Mouse (Mus musculus) embryonic facial prominence, embryonic 12.5 days (tissue): ENCODE measurements at regions not wholly inside any gene's neighbourhood (a gene's known extent, or its start where the extent isn't known, plus 50 kb on each side); places are given as distances from the start of the nearest gene placed in this dataset.

ENCODE experiments used
- ATAC-seq: fragments of 200-750 bp; cut with Nextera tagmentation; 2 replicates; pipeline ENCODE4 v1.8.0; 2017; ENCODE audit not compliant: insufficient number of reproducible peaks, insufficient read depth, low FRiP score, low TSS enrichment
- H3K27ac ChIP-seq: fragments of 300-500 bp; sonication (generic); 2 replicates; pipeline ENCODE4 v1.5.1; 2016; ENCODE audit warnings: mild to moderate bottlenecking
- H3K27me3 ChIP-seq: fragments of 300-500 bp; sonication (generic); 2 replicates; pipeline ENCODE4 v1.6.1; 2016; ENCODE audit warnings: mild to moderate bottlenecking, moderate library complexity
- H3K36me3 ChIP-seq: fragments of 300-500 bp; sonication (generic); 2 replicates; pipeline ENCODE4 v1.6.1; 2016; ENCODE audit warnings: mild to moderate bottlenecking
- H3K4me1 ChIP-seq: fragments of 300-500 bp; sonication (generic); 2 replicates; pipeline ENCODE4 v1.6.1; 2016
- H3K4me2 ChIP-seq: fragments of 300-500 bp; sonication (generic); replicated peaks from 2 replicates; pipeline ENCODE4 v1.6.1; 2016; ENCODE audit warnings: mild to moderate bottlenecking, moderate library complexity
- H3K4me3 ChIP-seq: fragments of 300-500 bp; sonication (generic); 2 replicates; pipeline ENCODE4 v1.5.1; 2016; ENCODE audit warnings: mild to moderate bottlenecking
- H3K9ac ChIP-seq: fragments of 300-500 bp; sonication (generic); 2 replicates; pipeline ENCODE4 v1.6.1; 2016; ENCODE audit warnings: mild to moderate bottlenecking, moderate library complexity
- H3K9me3 ChIP-seq: fragments of 300-500 bp; sonication (generic); 2 replicates; pipeline ENCODE4 v1.6.1; 2016; ENCODE audit warnings: mild to moderate bottlenecking, moderate library complexity
- WGBS: fragments of 180-500 bp; shearing (Covaris S2); methylation state at CpG from one replicate; pipeline ENCODE4 v1.1.7; 2016; 5-methylcytosine and 5-hydroxymethylcytosine counted together

GRCm38 (mm10) chr4:54282934-54283333 lies 457.1 kb downstream of the Tmem38b start:
- no peak overlapping the region for H3K9ac ChIP-seq
- H3K4me3 ChIP-seq: no peak overlapping the region
- WGBS: 94% methylated on average over 13 of the region's 13 CpGs
- no peaks in the 10 kb centered on the region for H3K36me3 ChIP-seq
- no peak overlapping the region for H3K27ac ChIP-seq
- no peaks in the 10 kb centered on the region for H3K4me1 ChIP-seq
- H3K9me3 ChIP-seq: no peaks in the 10 kb centered on the region
- ATAC-seq: no peak
- H3K27me3 ChIP-seq: no peaks in the 10 kb centered on the region
- H3K4me2 ChIP-seq: no peak overlapping the region

GRCm38 (mm10) chr4:54313804-54314203 lies 488.0 kb downstream of the Tmem38b start:
- Histone ChIP-seq H3K27me3 (no peaks in the 10 kb centered on the region), H3K9me3 (no peaks in the 10 kb centered on the region), H3K4me3 (no peak overlapping the region), H3K36me3 (no peaks in the 10 kb centered on the region), H3K27ac (no peak overlapping the region), H3K9ac (no peak overlapping the region), H3K4me2 (no peak overlapping the region), H3K4me1 (no peaks in the 10 kb centered on the region)
- ATAC-seq: no peak
- 69% methylated on average over 1 of the region's 1 CpGs for WGBS

- H3K36me3 ChIP-seq: no peaks in the 10 kb centered on the region
- 0 out of 2 replicates have a peak overlapping the region, but pooled peaks have one; percentile 7 for H3K4me2 ChIP-seq
- H3K27me3 ChIP-seq: no peaks in the 10 kb centered on the region
- no peak overlapping the region for H3K9ac ChIP-seq
- peak overlapping the region; percentile 69 for H3K27ac ChIP-seq
- H3K4me1 ChIP-seq: peaks cover 12% of the 10 kb centered on the region; the same call in 1 of the 2 replicates
- no peak for ATAC-seq
- H3K9me3 ChIP-seq: no peaks in the 10 kb centered on the region
- 20% methylated on average over 5 of the region's 5 CpGs for WGBS
- no peak overlapping the region for H3K4me3 ChIP-seq
These were observed 499.0 kb downstream of the Tmem38b start for GRCm38 (mm10) chr4:54324851-54325250.

GRCm38 (mm10) chr4:54328273-54328672 lies 502.4 kb downstream of the Tmem38b start:
- Histone ChIP-seq H3K27ac (no peak overlapping the region), H3K4me2 (no peak overlapping the region), H3K4me1 (peaks cover 32% of the 10 kb centered on the region), H3K4me3 (no peak overlapping the region), H3K9ac (no peak overlapping the region), H3K27me3 (no peaks in the 10 kb centered on the region), H3K36me3 (no peaks in the 10 kb centered on the region), H3K9me3 (no peaks in the 10 kb centered on the region)
- no peak for ATAC-seq
- WGBS: 78% methylated on average over 5 of the region's 5 CpGs

GRCm38 (mm10) chr4:54328711-54329427 lies 503.0 kb downstream of the Tmem38b start:
- Histone ChIP-seq H3K4me3 (no peak overlapping the region), H3K4me2 (no peak overlapping the region), H3K4me1 (peaks cover 36% of the 10 kb centered on the region), H3K27ac (no peak overlapping the region), H3K9ac (no peak overlapping the region), H3K27me3 (no peaks in the 10 kb centered on the region), H3K9me3 (no peaks in the 10 kb centered on the region), H3K36me3 (no peaks in the 10 kb centered on the region)
- no peak for ATAC-seq
- 73% methylated on average over 17 of the region's 17 CpGs for WGBS

- Histone ChIP-seq H3K4me3 (no peak overlapping the region), H3K9ac (no peak overlapping the region), H3K4me2 (no peak overlapping the region), H3K27ac (0 out of 2 replicates have a peak overlapping the region, but pooled peaks have one; percentile 26), H3K4me1 (peaks cover 27% of the 10 kb centered on the region), H3K27me3 (no peaks in the 10 kb centered on the region), H3K36me3 (no peaks in the 10 kb centered on the region), H3K9me3 (no peaks in the 10 kb centered on the region)
- no peak for ATAC-seq
- WGBS: 65% methylated on average over 3 of the region's 3 CpGs
These were observed 504.8 kb downstream of the Tmem38b start for GRCm38 (mm10) chr4:54330686-54331085.

- Histone ChIP-seq H3K36me3 (no peaks in the 10 kb centered on the region), H3K27ac (peak overlapping the region; percentile 85), H3K4me3 (no peak overlapping the region), H3K4me2 (peak overlapping the region; percentile 11; the same call in 1 of the 2 replicates), H3K4me1 (peaks cover 27% of the 10 kb centered on the region), H3K27me3 (no peaks in the 10 kb centered on the region), H3K9me3 (no peaks in the 10 kb centered on the region), H3K9ac (no peak overlapping the region)
- 16% methylated on average over 12 of the region's 12 CpGs for WGBS
- peak; percentile 64; the same call in 1 of the 2 replicates for ATAC-seq
These were observed 505.9 kb downstream of the Tmem38b start for GRCm38 (mm10) chr4:54331588-54332211.

GRCm38 (mm10) chr4:54332261-54332660 lies 506.4 kb downstream of the Tmem38b start:
- Histone ChIP-seq H3K4me3 (no peak overlapping the region), H3K9me3 (no peaks in the 10 kb centered on the region), H3K4me2 (peak overlapping the region; percentile 11; the same call in 1 of the 2 replicates), H3K9ac (no peak overlapping the region), H3K36me3 (no peaks in the 10 kb centered on the region), H3K4me1 (peaks cover 27% of the 10 kb centered on the region), H3K27me3 (no peaks in the 10 kb centered on the region), H3K27ac (peak overlapping the region; percentile 85)
- ATAC-seq: no peak
- 60% methylated on average over 7 of the region's 7 CpGs for WGBS

- Histone ChIP-seq H3K27me3 (no peaks in the 10 kb centered on the region), H3K4me1 (0 out of 2 replicates have a peak, but pooled peaks cover 1% of the 10 kb centered on the region), H3K27ac (no peak overlapping the region), H3K36me3 (no peaks in the 10 kb centered on the region), H3K9ac (no peak overlapping the region), H3K9me3 (no peaks in the 10 kb centered on the region), H3K4me3 (no peak overlapping the region), H3K4me2 (no peak overlapping the region)
- ATAC-seq: no peak
- 45% methylated on average over 1 of the region's 1 CpGs for WGBS
These were observed 512.7 kb downstream of the Tmem38b start for GRCm38 (mm10) chr4:54338556-54338955.

GRCm38 (mm10) chr4:54340106-54340505 lies 514.3 kb downstream of the Tmem38b start:
- no peaks in the 10 kb centered on the region for H3K9me3 ChIP-seq
- no peaks in the 10 kb centered on the region for H3K36me3 ChIP-seq
- no peak for ATAC-seq
- H3K9ac ChIP-seq: no peak overlapping the region
- 0 out of 2 replicates have a peak overlapping the region, but pooled peaks have one; percentile 23 for H3K27ac ChIP-seq
- H3K4me2 ChIP-seq: no peak overlapping the region
- no peak overlapping the region for H3K4me3 ChIP-seq
- 92% methylated on average over 1 of the region's 1 CpGs for WGBS
- no peaks in the 10 kb centered on the region for H3K27me3 ChIP-seq
- H3K4me1 ChIP-seq: no peaks in the 10 kb centered on the region

GRCm38 (mm10) chr4:54353657-54354390 lies 528.0 kb downstream of the Tmem38b start:
- Histone ChIP-seq H3K36me3 (no peaks in the 10 kb centered on the region), H3K27me3 (no peaks in the 10 kb centered on the region), H3K4me3 (no peak overlapping the region), H3K4me1 (no peaks in the 10 kb centered on the region), H3K4me2 (no peak overlapping the region), H3K9ac (no peak overlapping the region), H3K9me3 (no peaks in the 10 kb centered on the region), H3K27ac (no peak overlapping the region)
- no peak for ATAC-seq
- WGBS: 65% methylated on average over 8 of the region's 8 CpGs

- no peak overlapping the region for H3K9ac ChIP-seq
- no peaks in the 10 kb centered on the region for H3K36me3 ChIP-seq
- no peaks in the 10 kb centered on the region for H3K9me3 ChIP-seq
- ATAC-seq: no peak
- H3K27ac ChIP-seq: no peak overlapping the region
- no peaks in the 10 kb centered on the region for H3K27me3 ChIP-seq
- H3K4me3 ChIP-seq: no peak overlapping the region
- H3K4me2 ChIP-seq: no peak overlapping the region
- H3K4me1 ChIP-seq: no peaks in the 10 kb centered on the region
- 52% methylated on average over 4 of the region's 4 CpGs for WGBS
These were observed 528.5 kb downstream of the Tmem38b start for GRCm38 (mm10) chr4:54354391-54354726.
